Mouse (Mus musculus): ENCODE measurements at regions not wholly inside any gene's neighbourhood (a gene's known extent, or its start where the extent isn't known, plus 50 kb on each side); places are given as distances from the start of the nearest gene placed in this dataset.

GRCm38 (mm10) chr4:153844766-153845165 is 112.3 kb upstream of the A430005L14Rik start:
- TF ChIP-seq POLR2A (IDR thresholded peaks at IDR 0.05; ENCODE audit: borderline replicate concordance, extremely low read depth, insufficient read depth, insufficient read length, poor library complexity, severe bottlenecking) (no peak), CTCF (IDR thresholded peaks at IDR 0.05; ENCODE audit: borderline replicate concordance, extremely low read depth, insufficient read depth, insufficient read length) (no peak)

Data from brain, embryonic 14.5 days (tissue).